ENCODE assay signal across 7 mouse cellular contexts in the genomic region with DNA sequence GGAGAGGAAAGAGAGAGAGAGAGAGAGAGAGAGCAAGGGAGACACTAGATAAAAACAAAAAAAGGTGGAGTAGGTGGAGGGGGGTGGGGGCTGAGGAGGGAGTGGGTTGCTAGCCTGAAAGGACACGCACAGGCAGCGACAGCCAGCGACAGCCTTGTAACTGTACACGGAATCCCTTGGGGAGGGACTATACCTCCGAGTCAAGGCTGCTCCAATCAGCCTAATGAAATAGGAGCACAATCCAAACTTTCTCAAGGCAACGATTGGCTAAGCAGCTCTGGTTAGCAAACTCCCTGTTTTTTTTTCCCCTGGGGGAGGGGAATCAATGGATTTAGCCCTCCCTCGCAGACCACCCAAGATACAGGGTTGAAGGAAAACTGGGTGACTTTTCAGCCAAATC.
DNase-seq lines count a peak whose midpoint lies in the region; ATAC-seq and TF ChIP-seq lines count a peak whose summit lies in the region.

No protein-coding gene starts in this region.

- no peak for TF ChIP-seq CTCF in olfactory bulb, adult 2 months (IDR thresholded peaks at IDR 0.05; ENCODE audit: insufficient read depth, low read depth, low read length)

- DNase-seq in ES-CJ7 (ENCODE audit: low read depth, low spot score) (peak; percentile 72), ZHBTc4 (ENCODE audit: low read depth, low spot score) (peak; percentile 76)
- DNase-seq in lung, adult 18-20 months: peak; percentile 43 to 69
- DNase-seq in gastrocnemius, postnatal 25 days: no peak

- H3K27ac ChIP-seq in embryonic facial prominence, embryonic 15.5 days (replicated peaks): peak overlapping the region; percentile 84
- no peak overlapping the region for H3K27ac ChIP-seq in hindbrain, embryonic 13.5 days
- no peak overlapping the region for H3K27ac ChIP-seq in olfactory bulb, adult 2 months (ENCODE audit: insufficient read depth, low read depth, low read length)

- peak; percentile 87 for ATAC-seq in embryonic facial prominence, embryonic 15.5 days (ENCODE audit: insufficient number of reproducible peaks, low FRiP score, low TSS enrichment, low read depth)
- ATAC-seq in hindbrain, embryonic 13.5 days (ENCODE audit: low FRiP score): peak; percentile 70

- H3K27me3 ChIP-seq in embryonic facial prominence, embryonic 15.5 days: no peaks in the 10 kb centered on the region
- H3K27me3 ChIP-seq in hindbrain, embryonic 13.5 days: peaks cover 29% of the 10 kb centered on the region

- WGBS in embryonic facial prominence, embryonic 15.5 days: under 1% methylated on average over 7 of the region's 7 CpGs
- WGBS in hindbrain, embryonic 13.5 days: under 1% methylated on average over 7 of the region's 7 CpGs
- 2% methylated on average over 7 of the region's 7 CpGs for WGBS in olfactory bulb, adult 2 months

- H3K4me1 ChIP-seq in embryonic facial prominence, embryonic 15.5 days: peaks cover 28% of the 10 kb centered on the region
- H3K4me1 ChIP-seq in hindbrain, embryonic 13.5 days (replicated peaks): peaks cover 19% of the 10 kb centered on the region
- peaks cover 7% of the 10 kb centered on the region; the same call in 1 of the 2 replicates for H3K4me1 ChIP-seq in olfactory bulb, adult 2 months (ENCODE audit: control insufficient read depth, insufficient read depth, low read length)

- no peaks in the 10 kb centered on the region for H3K9me3 ChIP-seq in embryonic facial prominence, embryonic 15.5 days (replicated peaks)
- no peaks in the 10 kb centered on the region for H3K9me3 ChIP-seq in hindbrain, embryonic 13.5 days

- H3K4me3 ChIP-seq in embryonic facial prominence, embryonic 15.5 days (replicated peaks): peak overlapping the region; percentile 68
- peak overlapping the region; percentile 60 for H3K4me3 ChIP-seq in hindbrain, embryonic 13.5 days
- H3K4me3 ChIP-seq in olfactory bulb, adult 2 months (ENCODE audit: insufficient read depth, low read depth, low read length): peak overlapping the region; percentile 54

- H3K36me3 ChIP-seq in embryonic facial prominence, embryonic 15.5 days: no peaks in the 10 kb centered on the region
- no peaks in the 10 kb centered on the region for H3K36me3 ChIP-seq in hindbrain, embryonic 13.5 days

- H3K4me2 ChIP-seq in embryonic facial prominence, embryonic 15.5 days (replicated peaks): peak overlapping the region; percentile 99
- peak overlapping the region; percentile 97 for H3K4me2 ChIP-seq in hindbrain, embryonic 13.5 days

- H3K9ac ChIP-seq in embryonic facial prominence, embryonic 15.5 days: peak overlapping the region; percentile 51; the same call in 1 of the 2 replicates
- H3K9ac ChIP-seq in hindbrain, embryonic 13.5 days: peak overlapping the region; percentile 75

- TF ChIP-seq POLR2A in olfactory bulb, adult 2 months (IDR thresholded peaks at IDR 0.05; ENCODE audit: insufficient read depth, low read depth, low read length): no peak
